Mouse (Mus musculus): ENCODE results near the gene Ppp1r12b. TPM values are rescaled to one million over a fixed set of nuclear protein-coding genes. Genes with fewer than 3 reads are reported as not detected.

The Ppp1r12b gene
- polyA plus RNA-seq, 1 experiment from 2014 or later = 11.8 TPM

- H3K4me1 ChIP-seq (ENCODE audit: control insufficient read depth, insufficient read depth, low read length) = peaks cover 7% of the 10 kb centered on the region; the same call in 1 of the 2 replicates
- no peaks in the 10 kb centered on the region for H3K36me3 ChIP-seq (ENCODE audit: control insufficient read depth, insufficient read depth, low read length)
- no peak overlapping the region for H3K4me3 ChIP-seq (ENCODE audit: low read depth, low read length)
- 62% methylated on average over 7 of the region's 7 CpGs for WGBS
- H3K27ac ChIP-seq (replicated peaks; ENCODE audit: low read depth, low read length) = no peak overlapping the region
- H3K27me3 ChIP-seq (replicated peaks; ENCODE audit: control insufficient read depth, insufficient read depth, low read length) = no peaks in the 10 kb centered on the region
- no peak overlapping the region for H3K9ac ChIP-seq (ENCODE audit: low read depth, low read length)
- H3K9me3 ChIP-seq (ENCODE audit: control insufficient read depth, low read length) = no peaks in the 10 kb centered on the region
- ATAC-seq (ENCODE audit: low read depth) = no peak
- no peak for DNase-seq (ENCODE audit: low spot score)
- no peak overlapping the region for H3K4me2 ChIP-seq (ENCODE audit: low read depth, low read length)
Measured at GRCm38 (mm10) chr1:134960634-134961033, 4.9 kb upstream of the Ppp1r12b start.

- peak overlapping the region; percentile 83 for H3K9ac ChIP-seq (ENCODE audit: low read depth, low read length)
- no peak for DNase-seq (ENCODE audit: low spot score)
- peak; percentile 2; the same call in 1 of the 2 replicates for ATAC-seq (ENCODE audit: low read depth)
- 3% methylated on average over 14 of the region's 16 CpGs for WGBS
- peaks cover 9% of the 10 kb centered on the region for H3K4me1 ChIP-seq (ENCODE audit: control insufficient read depth, insufficient read depth, low read length)
- H3K4me2 ChIP-seq (ENCODE audit: low read depth, low read length) = peak overlapping the region; percentile 90
- peak overlapping the region; percentile 82 for H3K27ac ChIP-seq (replicated peaks; ENCODE audit: low read depth, low read length)
- no peaks in the 10 kb centered on the region for H3K27me3 ChIP-seq (replicated peaks; ENCODE audit: control insufficient read depth, insufficient read depth, low read length)
- no peaks in the 10 kb centered on the region for H3K9me3 ChIP-seq (ENCODE audit: control insufficient read depth, low read length)
- peak overlapping the region; percentile 76 for H3K4me3 ChIP-seq (ENCODE audit: low read depth, low read length)
- H3K36me3 ChIP-seq (ENCODE audit: control insufficient read depth, insufficient read depth, low read length) = no peaks in the 10 kb centered on the region
Measured at GRCm38 (mm10) chr1:134955050-134955636, 599 bp downstream of the Ppp1r12b start.

DNA sequence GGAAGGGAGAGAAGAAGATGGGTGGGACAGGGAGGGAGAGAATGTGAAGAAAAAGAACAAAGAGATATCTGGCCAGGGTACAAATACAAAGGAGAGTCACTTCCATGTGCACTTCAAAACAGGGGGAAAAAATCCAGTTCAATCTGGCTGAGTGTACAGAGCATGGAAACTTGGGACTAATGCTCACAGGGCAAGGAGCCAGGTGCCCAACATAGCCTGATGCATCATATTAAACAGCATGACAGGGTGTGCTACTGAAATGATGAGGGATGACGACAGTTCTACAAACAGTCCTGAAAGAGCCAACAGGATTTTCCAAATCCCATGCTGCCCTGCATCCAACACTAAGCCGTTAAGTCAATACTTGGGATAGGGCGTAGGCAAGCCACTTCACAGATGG, 5.8 kb downstream of the Ppp1r12b start:
- ATAC-seq (ENCODE audit: low read depth) (no peak), DNase-seq (ENCODE audit: low spot score) (no peak)
- Histone ChIP-seq H3K36me3 (ENCODE audit: control insufficient read depth, insufficient read depth, low read length) (0 out of 2 replicates have a peak, but pooled peaks cover 4% of the 10 kb centered on the region), H3K4me1 (ENCODE audit: control insufficient read depth, insufficient read depth, low read length) (peaks cover 6% of the 10 kb centered on the region; the same call in 1 of the 2 replicates), H3K4me2 (ENCODE audit: low read depth, low read length) (no peak overlapping the region), H3K27ac (replicated peaks; ENCODE audit: low read depth, low read length) (no peak overlapping the region), H3K9me3 (ENCODE audit: control insufficient read depth, low read length) (no peaks in the 10 kb centered on the region), H3K27me3 (replicated peaks; ENCODE audit: control insufficient read depth, insufficient read depth, low read length) (no peaks in the 10 kb centered on the region), H3K4me3 (ENCODE audit: low read depth, low read length) (no peak overlapping the region), H3K9ac (ENCODE audit: low read depth, low read length) (no peak overlapping the region)
- WGBS = 79% methylated on average over 3 of the region's 3 CpGs

- Histone ChIP-seq H3K27ac (replicated peaks; ENCODE audit: low read depth, low read length) (no peak overlapping the region), H3K9me3 (ENCODE audit: control insufficient read depth, low read length) (no peaks in the 10 kb centered on the region), H3K4me3 (ENCODE audit: low read depth, low read length) (no peak overlapping the region), H3K9ac (ENCODE audit: low read depth, low read length) (no peak overlapping the region), H3K4me2 (ENCODE audit: low read depth, low read length) (no peak overlapping the region), H3K36me3 (ENCODE audit: control insufficient read depth, insufficient read depth, low read length) (0 out of 2 replicates have a peak, but pooled peaks cover 4% of the 10 kb centered on the region), H3K27me3 (replicated peaks; ENCODE audit: control insufficient read depth, insufficient read depth, low read length) (no peaks in the 10 kb centered on the region), H3K4me1 (ENCODE audit: control insufficient read depth, insufficient read depth, low read length) (no peaks in the 10 kb centered on the region)
- WGBS = 78% methylated on average over 7 of the region's 7 CpGs
- no peak for DNase-seq (ENCODE audit: low spot score)
- no peak for ATAC-seq (ENCODE audit: low read depth)
Measured at GRCm38 (mm10) chr1:134947590-134947989, 8.2 kb downstream of the Ppp1r12b start.

- Histone ChIP-seq H3K27ac (replicated peaks; ENCODE audit: low read depth, low read length) (no peak overlapping the region), H3K9me3 (ENCODE audit: control insufficient read depth, low read length) (no peaks in the 10 kb centered on the region), H3K4me1 (ENCODE audit: control insufficient read depth, insufficient read depth, low read length) (no peaks in the 10 kb centered on the region), H3K4me3 (ENCODE audit: low read depth, low read length) (no peak overlapping the region), H3K36me3 (ENCODE audit: control insufficient read depth, insufficient read depth, low read length) (0 out of 2 replicates have a peak, but pooled peaks cover 2% of the 10 kb centered on the region), H3K9ac (ENCODE audit: low read depth, low read length) (no peak overlapping the region), H3K27me3 (replicated peaks; ENCODE audit: control insufficient read depth, insufficient read depth, low read length) (no peaks in the 10 kb centered on the region), H3K4me2 (ENCODE audit: low read depth, low read length) (no peak overlapping the region)
- ATAC-seq (ENCODE audit: low read depth) = no peak
- DNase-seq (ENCODE audit: low spot score) = no peak
- WGBS = 86% methylated on average over 2 of the region's 2 CpGs
Measured at GRCm38 (mm10) chr1:134942898-134943297, 12.8 kb downstream of the Ppp1r12b start.

- no peaks in the 10 kb centered on the region for H3K36me3 ChIP-seq (ENCODE audit: control insufficient read depth, insufficient read depth, low read length)
- H3K4me1 ChIP-seq (ENCODE audit: control insufficient read depth, insufficient read depth, low read length) = no peaks in the 10 kb centered on the region
- 50% methylated on average over 4 of the region's 4 CpGs for WGBS
- no peak overlapping the region for H3K27ac ChIP-seq (replicated peaks; ENCODE audit: low read depth, low read length)
- no peaks in the 10 kb centered on the region for H3K9me3 ChIP-seq (ENCODE audit: control insufficient read depth, low read length)
- DNase-seq (ENCODE audit: low spot score) = peak; percentile 43
- H3K9ac ChIP-seq (ENCODE audit: low read depth, low read length) = no peak overlapping the region
- no peak overlapping the region for H3K4me2 ChIP-seq (ENCODE audit: low read depth, low read length)
- no peak for ATAC-seq (ENCODE audit: low read depth)
- no peaks in the 10 kb centered on the region for H3K27me3 ChIP-seq (replicated peaks; ENCODE audit: control insufficient read depth, insufficient read depth, low read length)
- no peak overlapping the region for H3K4me3 ChIP-seq (ENCODE audit: low read depth, low read length)
Measured at GRCm38 (mm10) chr1:134940863-134941262, 14.9 kb downstream of the Ppp1r12b start.

DNA sequence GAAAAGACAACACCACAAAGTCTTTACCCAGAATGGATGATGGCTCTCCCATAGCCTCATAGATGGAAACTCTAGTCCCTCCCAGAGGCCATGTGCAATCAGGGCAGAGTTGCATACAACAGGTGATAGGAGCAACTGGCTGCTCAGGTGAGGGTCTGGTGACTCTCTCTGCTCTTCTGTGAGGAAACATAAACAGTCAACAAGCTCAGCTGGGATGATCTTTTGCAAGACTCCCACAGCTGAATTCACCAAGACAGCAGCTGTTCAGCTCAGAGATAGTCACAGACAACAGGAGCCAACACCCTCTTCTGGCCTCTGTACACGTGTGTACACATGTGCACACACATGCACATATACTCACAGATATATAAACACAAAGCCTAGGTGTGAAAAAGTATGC, 17.5 kb downstream of the Ppp1r12b start:
- H3K9ac ChIP-seq (ENCODE audit: low read depth, low read length) = no peak overlapping the region
- no peak for ATAC-seq (ENCODE audit: low read depth)
- 78% methylated on average over 1 of the region's 1 CpGs for WGBS

DNA sequence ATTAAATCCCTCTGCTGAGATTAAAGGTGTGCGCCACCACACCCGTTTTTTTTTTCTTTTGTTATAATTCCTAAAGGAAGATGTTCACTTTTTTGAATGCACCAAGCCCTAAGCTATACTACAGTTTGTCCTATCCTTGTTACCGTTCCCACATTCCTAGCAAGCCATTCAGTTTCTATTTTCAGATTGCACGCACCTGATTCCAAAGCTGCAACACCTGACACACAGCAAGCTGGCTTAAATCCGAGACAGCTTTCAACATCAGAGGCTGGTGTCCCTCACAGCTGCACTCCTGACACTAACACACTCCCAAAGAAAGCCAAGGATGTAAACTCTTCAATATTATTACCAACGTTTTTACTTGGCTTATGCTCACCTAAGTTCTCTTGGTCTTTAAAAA, 19.4 kb downstream of the Ppp1r12b start:
- ATAC-seq (ENCODE audit: low read depth) = no peak

More for the DNA sequence above, 17.5 kb downstream of the Ppp1r12b start:
- H3K4me2 ChIP-seq (ENCODE audit: low read depth, low read length) = no peak overlapping the region
- H3K4me3 ChIP-seq (ENCODE audit: low read depth, low read length) = no peak overlapping the region
- H3K4me1 ChIP-seq (ENCODE audit: control insufficient read depth, insufficient read depth, low read length) = no peaks in the 10 kb centered on the region
- H3K9me3 ChIP-seq (ENCODE audit: control insufficient read depth, low read length) = no peaks in the 10 kb centered on the region
- no peak for DNase-seq (ENCODE audit: low spot score)
- no peak overlapping the region for H3K27ac ChIP-seq (replicated peaks; ENCODE audit: low read depth, low read length)
- H3K27me3 ChIP-seq (replicated peaks; ENCODE audit: control insufficient read depth, insufficient read depth, low read length) = no peaks in the 10 kb centered on the region
- H3K36me3 ChIP-seq (ENCODE audit: control insufficient read depth, insufficient read depth, low read length) = no peaks in the 10 kb centered on the region

DNA sequence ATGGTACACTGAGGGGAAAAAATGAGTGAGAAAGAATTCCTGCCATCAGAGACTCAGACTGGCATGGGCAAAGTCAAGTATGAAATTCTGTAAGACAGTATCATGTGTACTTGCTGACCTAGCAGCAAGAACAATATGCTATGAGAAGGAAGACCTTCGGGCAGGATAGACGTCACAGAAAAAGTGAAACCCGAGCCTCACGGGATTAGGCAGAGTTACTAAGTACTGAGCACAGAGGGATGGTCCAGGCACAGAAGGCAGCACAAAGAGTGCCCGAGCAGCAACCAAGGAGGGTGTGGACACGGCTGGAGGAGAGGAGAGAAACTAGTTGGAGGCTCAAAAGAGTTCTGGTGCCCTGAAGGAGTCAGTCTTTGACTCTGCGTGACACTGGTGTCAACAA, 23.3 kb downstream of the Ppp1r12b start:
- no peaks in the 10 kb centered on the region for H3K27me3 ChIP-seq (replicated peaks; ENCODE audit: control insufficient read depth, insufficient read depth, low read length)
- no peaks in the 10 kb centered on the region for H3K9me3 ChIP-seq (ENCODE audit: control insufficient read depth, low read length)
- no peak overlapping the region for H3K4me2 ChIP-seq (ENCODE audit: low read depth, low read length)
- DNase-seq (ENCODE audit: low spot score) (peak; percentile 45), ATAC-seq (ENCODE audit: low read depth) (peak; percentile 77)
- peaks cover 6% of the 10 kb centered on the region; the same call in 1 of the 2 replicates for H3K4me1 ChIP-seq (ENCODE audit: control insufficient read depth, insufficient read depth, low read length)
- WGBS = 28% methylated on average over 7 of the region's 7 CpGs
- H3K36me3 ChIP-seq (ENCODE audit: control insufficient read depth, insufficient read depth, low read length) = no peaks in the 10 kb centered on the region
- no peak overlapping the region for H3K9ac ChIP-seq (ENCODE audit: low read depth, low read length)
- no peak overlapping the region for H3K27ac ChIP-seq (replicated peaks; ENCODE audit: low read depth, low read length)
- no peak overlapping the region for H3K4me3 ChIP-seq (ENCODE audit: low read depth, low read length)

More for the DNA sequence above, 19.4 kb downstream of the Ppp1r12b start:
- DNase-seq (ENCODE audit: low spot score) = no peak
- Histone ChIP-seq H3K9ac (ENCODE audit: low read depth, low read length) (no peak overlapping the region), H3K4me3 (ENCODE audit: low read depth, low read length) (no peak overlapping the region), H3K4me1 (ENCODE audit: control insufficient read depth, insufficient read depth, low read length) (peaks cover 6% of the 10 kb centered on the region; the same call in 1 of the 2 replicates), H3K36me3 (ENCODE audit: control insufficient read depth, insufficient read depth, low read length) (no peaks in the 10 kb centered on the region), H3K4me2 (ENCODE audit: low read depth, low read length) (no peak overlapping the region), H3K27me3 (replicated peaks; ENCODE audit: control insufficient read depth, insufficient read depth, low read length) (no peaks in the 10 kb centered on the region), H3K9me3 (ENCODE audit: control insufficient read depth, low read length) (no peaks in the 10 kb centered on the region), H3K27ac (replicated peaks; ENCODE audit: low read depth, low read length) (no peak overlapping the region)
- 80% methylated on average over 6 of the region's 6 CpGs for WGBS
